Mouse (Mus musculus): ENCODE results near the gene Rasgef1b.
"Not testable (repeated sequence)": the region's sequence is repeated elsewhere in the genome, so short reads cannot be mapped to it uniquely, and the experiment has no call there.

Rasgef1b gene

GRCm38 (mm10) chr5:99218385-99218784, 510.5 kb downstream of the Rasgef1b start:
- no peak for DNase-seq (ENCODE audit: low read depth, low spot score)

GRCm38 (mm10) chr5:99216588-99217152, 512.2 kb downstream of the Rasgef1b start:
- not testable (repeated sequence) for DNase-seq (ENCODE audit: low read depth, low spot score)

DNA sequence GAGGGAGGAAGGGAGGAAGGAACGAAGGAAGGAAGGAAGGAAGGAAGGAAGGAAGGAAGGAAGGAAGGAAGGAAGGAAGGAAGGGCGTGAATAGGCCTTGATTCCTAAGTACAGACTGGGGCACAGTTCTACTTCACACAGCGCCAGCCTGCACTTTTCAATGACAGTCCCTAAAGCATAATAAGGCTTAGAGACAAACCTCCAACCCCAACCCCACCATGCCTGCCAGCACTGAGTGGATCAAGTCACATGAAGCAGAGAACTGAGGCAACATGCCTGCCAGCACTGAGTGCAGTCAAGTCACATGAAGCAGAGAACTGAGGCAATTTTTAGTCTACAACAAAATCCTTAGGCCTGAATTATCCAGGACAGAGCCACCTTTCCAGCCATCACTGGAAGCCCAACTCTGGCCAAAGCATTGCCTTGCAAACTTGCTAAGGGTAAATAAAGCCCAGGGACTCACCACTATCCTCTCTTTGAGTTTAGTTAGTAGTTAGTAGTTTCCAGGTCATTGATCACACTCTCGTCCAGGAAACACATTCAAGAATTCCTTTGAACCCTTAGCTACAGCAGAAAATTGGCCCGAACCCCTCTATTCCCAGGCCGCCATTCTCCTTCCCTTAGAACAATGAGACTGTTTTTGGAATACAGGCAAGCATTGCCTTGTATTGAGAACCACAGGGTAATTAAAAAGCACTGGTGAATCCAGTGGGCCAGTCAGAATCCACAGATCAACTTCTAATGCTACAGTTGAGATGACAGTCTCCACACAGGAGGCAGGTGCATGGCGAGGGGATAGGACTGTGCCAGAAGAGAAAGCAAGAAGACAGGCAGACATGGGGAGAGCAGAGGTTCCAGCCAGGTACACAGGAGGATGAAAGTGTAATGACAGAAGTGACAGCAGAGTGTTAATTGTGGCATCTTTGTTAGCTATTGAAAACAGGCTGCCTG, 513.4 kb downstream of the Rasgef1b start:
- no peak for DNase-seq (ENCODE audit: low read depth, low spot score)

- no peak for DNase-seq (ENCODE audit: low read depth, low spot score)
Measured at GRCm38 (mm10) chr5:99214400-99214799, 514.5 kb downstream of the Rasgef1b start.

- DNase-seq (ENCODE audit: low read depth, low spot score) = no peak
Measured at GRCm38 (mm10) chr5:99213211-99213610, 515.7 kb downstream of the Rasgef1b start.

DNA sequence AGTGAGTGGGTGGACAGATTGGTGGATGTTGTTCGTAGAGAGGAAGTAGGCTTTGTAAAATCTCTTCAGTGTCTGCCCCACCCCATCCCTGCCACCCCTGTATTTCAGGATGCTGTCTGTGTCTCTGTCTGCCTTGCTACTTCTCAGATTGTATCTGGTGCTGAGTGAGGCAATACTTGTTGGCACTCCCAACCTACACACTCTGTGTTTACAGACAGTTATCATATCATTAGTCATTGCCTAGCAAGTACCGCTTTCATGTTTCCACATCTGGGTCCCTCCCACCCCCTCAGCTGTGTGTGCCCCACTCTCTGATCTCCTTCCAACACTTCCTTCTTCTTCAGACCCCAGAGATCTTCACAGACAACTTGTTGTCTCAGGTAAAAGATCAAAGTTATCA, 525.4 kb downstream of the Rasgef1b start:
- DNase-seq (ENCODE audit: low read depth, low spot score) = no peak

DNA sequence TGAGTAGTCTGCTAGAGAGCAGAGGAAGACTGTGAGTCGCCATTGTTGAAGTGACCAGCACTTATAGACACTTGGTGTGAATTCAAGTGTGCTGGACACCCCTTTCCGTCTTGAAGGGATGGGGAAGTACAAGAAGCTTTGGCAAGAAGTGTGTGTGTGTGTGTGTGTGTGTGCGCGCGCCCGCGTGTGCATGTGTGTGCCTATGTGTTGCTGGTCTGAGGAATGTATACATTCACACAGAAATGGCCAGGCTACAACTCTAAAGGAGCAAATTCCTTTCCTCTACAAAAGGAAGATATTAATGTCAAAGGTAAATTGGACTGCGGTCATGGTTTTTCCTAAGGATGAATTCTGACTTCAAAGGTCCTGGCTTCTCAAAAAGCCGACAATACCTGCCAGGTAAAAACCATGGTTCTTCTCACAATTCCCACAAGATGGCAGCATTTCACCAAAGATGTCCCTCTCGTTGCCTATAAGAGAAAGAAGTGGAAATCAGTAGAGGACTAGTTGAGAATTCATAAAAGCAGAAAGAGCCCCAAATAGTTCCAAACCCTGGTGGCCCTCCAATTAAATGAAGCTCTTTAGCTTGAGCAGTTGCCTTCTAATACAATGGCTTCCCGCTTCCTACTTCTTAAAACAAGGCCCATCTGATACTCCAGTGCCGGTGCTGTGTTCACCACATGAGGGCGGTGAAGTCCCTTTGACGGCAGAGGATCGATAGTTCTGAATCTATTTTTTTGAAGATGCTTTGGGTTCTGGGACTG, 526.6 kb downstream of the Rasgef1b start:
- DNase-seq (ENCODE audit: low read depth, low spot score) = peak; percentile 44

GRCm38 (mm10) chr5:99195436-99195835, 533.4 kb downstream of the Rasgef1b start:
- DNase-seq (ENCODE audit: low read depth, low spot score) = no peak

GRCm38 (mm10) chr5:99190941-99191800, 537.7 kb downstream of the Rasgef1b start:
- peak; percentile 24 for DNase-seq (ENCODE audit: low read depth, low spot score)

GRCm38 (mm10) chr5:99183637-99184036, 545.2 kb downstream of the Rasgef1b start:
- DNase-seq (ENCODE audit: low read depth, low spot score) = no peak

GRCm38 (mm10) chr5:99174608-99175385, 554.1 kb downstream of the Rasgef1b start:
- DNase-seq (ENCODE audit: low read depth, low spot score) = peak; percentile 24

- no peak for DNase-seq (ENCODE audit: low read depth, low spot score)
Measured at GRCm38 (mm10) chr5:99169836-99170235, 559.0 kb downstream of the Rasgef1b start.

DNA sequence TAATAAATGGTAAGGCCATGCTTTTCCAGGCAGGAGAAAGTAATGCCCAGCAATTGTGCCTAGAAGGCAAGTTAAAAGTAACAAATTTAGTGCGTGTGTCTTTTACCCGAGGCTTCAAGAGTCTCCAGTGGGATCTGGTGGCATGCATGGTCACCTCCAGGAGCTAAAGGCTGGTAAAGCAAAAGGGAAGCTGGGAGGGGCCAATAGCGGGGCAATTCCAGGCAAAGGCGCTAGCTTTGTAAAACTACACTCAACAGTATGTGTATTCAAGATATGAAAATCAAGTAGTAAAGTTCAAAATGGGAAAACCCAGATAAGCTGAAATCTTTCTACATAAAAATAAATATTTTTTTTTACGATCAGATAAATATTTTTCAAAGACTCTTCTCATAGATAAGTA, 561.1 kb downstream of the Rasgef1b start:
- no peak for DNase-seq (ENCODE audit: low read depth, low spot score)
